Mouse (Mus musculus) heart, postnatal 0 days (tissue): ENCODE measurements around the gene Txndc11.

Source experiments
- CTCF ChIP-seq: IDR thresholded peaks from 2 replicates; pipeline ENCODE4 v1.5.1; 2016; ENCODE audit warnings: antibody characterized with exemption, control low read depth, low read depth
- EP300 ChIP-seq: IDR thresholded peaks from 2 replicates; pipeline ENCODE4 v1.6.1; 2016; ENCODE audit warnings: antibody characterized with exemption, low read depth

- TF ChIP-seq CTCF, result peak; percentile 100
- no peak for TF ChIP-seq EP300
These were observed 100.2 kb downstream of the Txndc11 start for GRCm38 (mm10) chr16:11034193-11034803.
